Mouse (Mus musculus) c-Kit-positive CD71-negative TER-119-negative erythroid progenitor cells, embryonic 14.5 days (primary cell): ENCODE data around the gene Acot7.

Source experiments
- DNase-seq: peaks from one replicate; pipeline ENCODE4 v3.0.0-alpha.2; 2013; ENCODE audit warnings: low read depth

Gene Acot7

DNA sequence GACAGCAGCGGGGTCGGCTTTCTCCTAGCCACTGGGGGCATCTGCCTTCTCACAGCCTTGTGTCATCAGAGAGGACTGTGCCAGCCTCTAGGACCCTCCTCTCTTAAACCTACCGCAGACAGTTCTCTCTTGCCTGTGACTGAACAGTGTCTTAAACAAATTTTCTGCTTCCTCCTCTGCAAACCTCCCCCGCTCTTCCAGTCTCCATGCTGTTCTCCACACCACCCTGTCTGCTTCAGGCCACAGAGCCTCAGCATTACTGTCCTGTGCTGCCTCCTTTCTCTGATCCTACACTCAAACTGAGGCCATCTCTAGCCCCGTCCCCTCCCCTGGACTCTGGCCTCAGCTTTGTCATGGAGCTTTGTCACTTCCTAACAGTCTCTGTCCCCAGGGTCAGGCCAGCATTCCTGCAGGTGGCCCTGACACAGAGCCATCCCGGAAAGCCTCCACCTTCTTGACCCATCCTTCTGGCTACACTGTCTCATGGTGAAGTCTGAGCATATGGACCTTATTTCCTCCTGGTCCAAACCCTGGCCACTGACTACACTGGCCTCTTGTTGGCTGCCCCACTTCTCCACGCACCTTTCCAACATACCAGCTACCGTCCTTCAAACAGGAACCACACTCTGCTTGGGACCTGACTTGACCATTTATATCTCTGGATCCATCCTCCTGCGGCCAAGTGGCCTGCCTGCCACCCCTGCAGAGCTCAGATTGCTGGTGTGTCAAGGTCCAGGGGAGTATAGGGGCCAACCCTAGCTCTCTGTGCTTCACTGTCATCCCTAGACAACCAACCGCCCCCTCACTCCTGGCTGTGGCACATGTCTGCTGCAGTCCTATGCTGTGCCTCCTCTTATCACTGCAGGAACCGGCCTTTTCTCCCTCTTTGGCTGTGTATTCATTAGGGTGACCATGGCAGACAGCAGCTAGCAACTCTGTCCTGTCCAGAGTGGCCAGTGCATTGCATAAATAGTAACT lies 66.9 kb downstream of the Acot7 start:
- DNase-seq, result no peak

DNA sequence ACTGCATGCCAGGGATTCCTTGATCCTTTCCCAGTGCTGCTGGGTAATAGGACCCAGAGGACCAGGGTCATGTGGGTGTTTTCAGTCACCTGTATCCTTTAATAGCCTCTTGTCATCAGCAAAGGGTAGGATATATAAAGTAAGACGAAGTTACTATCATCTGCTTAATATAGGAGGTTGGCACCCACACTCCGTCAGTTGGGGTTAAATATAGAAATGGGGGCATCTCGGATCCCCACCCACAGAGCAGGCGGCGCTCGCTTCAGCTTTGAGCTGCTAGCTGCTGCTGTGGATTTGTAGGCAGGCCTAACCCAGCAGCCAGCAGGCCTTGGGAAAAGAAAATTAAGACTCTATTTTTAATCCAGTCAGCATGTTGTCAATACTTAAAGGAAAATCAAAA lies 68.1 kb downstream of the Acot7 start:
- no peak for DNase-seq

DNA sequence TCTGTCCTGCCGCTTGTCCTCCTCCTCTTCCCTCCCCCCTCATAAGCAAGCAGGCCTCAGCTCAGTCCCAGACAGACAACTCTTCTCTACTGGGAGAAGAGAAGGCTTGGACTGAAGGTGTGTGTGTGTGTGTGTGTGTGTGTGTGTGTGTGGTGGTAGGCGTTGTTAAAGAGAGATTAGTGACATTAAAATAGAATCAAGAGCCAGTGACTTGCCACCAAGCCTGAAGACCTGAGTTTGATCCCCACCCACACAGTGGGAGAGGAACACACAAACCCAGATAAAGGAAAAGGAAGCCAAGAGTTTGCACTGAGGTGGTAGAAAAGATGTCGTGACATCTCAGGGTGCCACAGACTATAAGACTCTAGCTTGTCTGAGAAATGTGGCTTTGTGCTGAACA lies 69.3 kb downstream of the Acot7 start:
- DNase-seq, result no peak

DNA sequence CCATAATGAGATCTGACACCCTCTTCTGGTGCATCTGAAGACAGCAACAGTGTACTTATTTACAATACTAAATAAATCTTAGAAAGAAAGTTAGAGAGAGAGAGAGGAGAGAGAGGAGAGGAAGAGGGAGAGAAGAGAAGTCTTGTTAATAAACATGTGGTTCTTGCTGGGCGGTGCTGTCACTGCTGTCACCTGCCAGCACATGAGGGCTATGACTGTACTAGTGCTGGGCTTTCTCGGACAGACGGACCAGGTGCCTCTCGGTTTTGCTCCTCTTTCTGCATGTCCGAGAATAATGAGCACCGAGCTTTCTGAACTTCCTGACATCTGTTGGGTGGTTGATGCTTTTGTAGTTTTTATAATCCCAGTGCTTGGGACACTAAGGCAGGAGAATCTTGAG lies 72.7 kb downstream of the Acot7 start:
- DNase-seq, result no peak

DNA sequence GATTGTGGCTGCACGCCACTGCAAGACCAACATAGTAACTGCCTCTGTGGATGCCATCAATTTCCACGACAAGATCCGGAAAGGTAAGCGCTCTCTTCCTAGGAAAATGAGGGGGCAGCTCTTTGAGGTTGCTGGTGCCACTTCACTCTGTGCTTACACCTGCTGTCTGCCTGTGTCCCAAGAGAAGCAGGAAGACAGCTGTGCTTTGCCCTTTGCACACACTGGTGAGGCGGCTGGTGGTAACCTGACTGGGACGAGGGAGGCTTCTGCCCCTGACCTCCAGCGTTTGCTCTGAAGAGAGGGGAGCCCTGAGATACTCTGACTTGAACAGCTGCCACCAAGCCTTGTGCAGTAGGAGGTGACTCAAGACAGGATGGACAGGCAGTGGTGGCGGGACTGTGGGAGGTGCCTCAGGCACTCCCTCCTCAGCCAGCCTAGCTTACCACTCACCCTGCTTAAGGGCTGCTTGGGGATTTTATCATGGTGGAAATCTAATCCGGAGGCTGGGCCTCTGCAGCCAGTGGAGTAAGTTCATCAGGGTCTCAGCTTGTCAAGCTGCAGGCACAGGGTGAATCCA lies 75.3 kb downstream of the Acot7 start:
- DNase-seq, result no peak

DNA sequence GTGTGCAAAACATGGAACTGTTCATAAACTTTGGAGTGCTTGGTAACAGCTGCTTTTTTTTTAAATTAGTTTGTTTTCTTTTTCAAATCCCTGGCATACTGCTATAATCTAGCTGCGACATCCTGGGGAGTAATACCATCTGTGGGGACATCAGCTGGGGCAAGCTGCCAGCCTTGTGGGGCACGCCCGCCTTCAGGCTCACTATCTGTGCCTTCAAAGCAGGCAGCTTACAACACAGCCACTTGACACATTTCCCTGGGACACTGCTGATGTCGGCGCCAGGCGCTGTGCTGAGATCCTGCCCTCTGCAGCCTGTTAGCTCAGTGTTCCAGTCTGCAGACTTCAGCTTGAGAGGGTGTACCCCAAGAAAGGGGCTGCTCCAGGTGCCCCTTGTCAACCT lies 79.1 kb downstream of the Acot7 start:
- DNase-seq, result no peak

DNA sequence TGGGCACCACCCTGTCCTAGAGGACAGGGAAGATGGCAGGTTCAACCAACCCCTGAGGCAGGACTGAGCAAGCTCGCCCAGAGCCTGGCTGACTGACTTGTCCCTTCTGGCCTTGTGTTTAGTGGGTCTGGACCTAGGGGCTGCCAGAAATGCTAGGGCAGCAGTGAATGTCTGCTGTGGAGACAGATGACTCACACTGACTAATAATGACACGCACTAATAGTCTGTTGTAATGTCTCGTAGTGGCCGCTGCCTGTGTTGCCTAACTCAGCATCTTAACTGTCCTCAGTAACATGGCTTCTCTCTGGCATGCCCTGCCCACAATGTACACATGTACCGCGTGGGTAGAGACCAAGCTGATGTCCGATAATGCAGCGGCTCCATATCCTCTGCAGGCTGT lies 82.5 kb downstream of the Acot7 start:
- no peak for DNase-seq

DNA sequence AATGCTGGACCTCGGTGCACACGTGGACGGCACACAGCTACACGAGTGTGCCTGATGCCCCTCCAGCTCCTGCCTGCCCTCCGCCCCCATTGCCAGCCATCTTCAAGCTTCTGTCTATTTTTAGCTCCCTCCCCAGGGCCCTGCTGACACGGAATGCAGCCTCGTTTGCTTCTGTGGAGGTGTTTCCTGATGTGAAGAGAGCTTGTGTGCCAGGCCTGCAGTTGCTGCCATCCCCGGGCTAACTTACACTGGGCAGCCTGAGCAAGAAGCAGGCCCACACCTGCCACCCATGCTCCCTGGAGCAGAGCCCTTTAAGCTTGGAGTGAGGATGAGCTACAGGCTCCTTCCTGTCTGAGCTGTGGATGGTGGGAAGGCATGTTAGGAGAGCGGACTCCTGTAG lies 84.3 kb downstream of the Acot7 start:
- DNase-seq, result no peak

DNA sequence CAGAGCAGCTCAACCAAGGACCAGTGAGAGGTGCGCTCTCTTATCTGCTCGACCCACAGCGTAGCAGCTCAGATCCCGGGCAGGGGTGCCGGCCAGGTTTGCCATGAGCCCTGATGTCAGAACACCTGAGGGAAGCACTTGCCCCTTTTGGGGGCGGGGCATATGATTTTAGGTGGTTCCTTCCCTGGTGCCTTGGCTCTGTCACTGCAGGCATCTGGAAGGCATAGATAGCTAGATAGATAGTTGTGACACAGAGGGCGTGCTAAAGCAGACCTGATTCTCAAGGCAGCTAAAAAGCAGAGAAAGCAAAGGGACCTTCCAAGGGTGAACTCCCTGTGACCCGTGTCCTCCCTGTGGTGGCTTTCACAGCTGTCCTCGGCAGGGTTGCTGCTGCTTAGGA lies 85.2 kb downstream of the Acot7 start:
- no peak for DNase-seq

DNA sequence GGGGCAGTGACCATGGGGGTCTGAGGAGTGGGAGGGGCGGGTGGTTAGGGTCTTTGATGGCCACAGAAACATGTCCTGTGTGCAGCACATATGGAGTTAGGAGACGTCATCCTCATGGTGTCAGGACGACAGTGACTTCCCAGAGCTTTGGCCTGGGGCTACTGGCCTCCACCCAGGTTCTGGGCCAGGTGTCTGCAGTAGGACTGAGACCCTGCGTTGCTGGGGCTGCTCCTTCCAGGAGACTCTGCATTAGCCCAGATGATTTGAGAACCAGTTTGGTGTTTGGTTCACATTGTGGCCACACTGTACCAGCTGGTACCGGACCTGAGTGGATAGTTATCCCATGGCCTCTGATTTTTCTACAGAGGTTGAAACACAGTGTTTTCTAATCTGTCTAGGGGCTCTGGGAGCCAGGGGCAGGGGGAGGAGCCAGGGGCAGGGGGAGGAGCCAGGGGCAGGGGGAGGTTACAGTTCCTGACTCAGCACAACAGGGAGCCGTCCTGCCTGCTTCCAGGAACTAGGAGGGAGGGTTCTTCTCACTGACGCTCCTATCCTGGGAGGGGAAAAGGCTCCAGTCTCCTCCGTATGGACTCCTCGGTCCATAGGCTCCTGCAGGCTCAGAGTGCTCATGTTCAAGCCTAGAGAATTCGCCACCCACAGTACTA lies 85.7 kb downstream of the Acot7 start:
- no peak for DNase-seq

DNA sequence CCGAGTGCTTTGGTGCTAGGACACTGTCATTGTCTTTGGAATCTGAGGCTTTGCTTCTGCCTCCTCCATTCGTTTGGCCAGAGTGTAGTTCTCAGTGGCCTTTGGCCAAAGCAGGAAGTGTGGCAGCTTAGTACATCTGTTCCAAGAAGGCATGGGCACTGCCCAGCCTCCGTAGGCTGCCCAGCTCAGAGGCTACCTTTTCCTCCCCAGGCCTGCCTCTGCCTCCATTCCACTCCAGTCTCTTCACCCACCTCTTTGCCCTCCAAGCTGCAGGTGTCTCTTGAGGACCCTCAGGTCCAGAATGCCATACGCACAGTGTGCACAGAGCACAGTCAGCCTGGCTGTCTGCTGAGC lies 86.2 kb downstream of the Acot7 start:
- no peak for DNase-seq

DNA sequence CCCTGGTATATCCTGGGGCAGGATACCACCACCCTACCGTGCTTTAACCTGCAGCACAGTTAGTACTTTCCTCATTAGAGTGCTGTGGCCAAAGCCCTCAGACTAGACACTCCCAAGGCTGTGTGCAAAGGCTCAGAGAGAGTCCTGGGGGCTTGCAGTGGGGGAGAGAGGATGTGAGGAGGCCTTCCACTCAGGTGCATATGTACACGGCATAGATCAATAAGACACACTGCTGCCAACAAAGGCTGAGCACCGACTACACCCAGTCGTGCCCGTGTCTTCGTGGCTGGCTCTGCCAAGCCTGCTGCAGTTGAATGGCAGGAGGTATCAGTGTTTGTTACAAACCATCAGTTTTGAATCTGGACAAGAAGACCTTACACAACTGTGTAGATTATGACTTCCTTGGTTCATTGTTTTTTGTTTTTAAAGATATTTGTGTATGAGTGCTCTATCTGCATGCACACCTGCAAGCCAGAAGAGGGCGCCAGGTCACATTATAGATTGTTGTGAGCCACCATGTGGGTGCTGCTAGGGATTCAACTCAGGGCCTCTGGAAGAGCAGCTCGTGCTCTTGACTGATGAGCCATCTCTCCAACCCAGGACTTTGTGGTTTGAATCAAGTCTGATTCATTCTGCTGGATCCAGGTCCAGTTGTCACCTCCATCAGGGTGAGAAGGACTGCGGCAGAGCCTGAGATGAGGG lies 87.1 kb downstream of the Acot7 start:
- no peak for DNase-seq

DNA sequence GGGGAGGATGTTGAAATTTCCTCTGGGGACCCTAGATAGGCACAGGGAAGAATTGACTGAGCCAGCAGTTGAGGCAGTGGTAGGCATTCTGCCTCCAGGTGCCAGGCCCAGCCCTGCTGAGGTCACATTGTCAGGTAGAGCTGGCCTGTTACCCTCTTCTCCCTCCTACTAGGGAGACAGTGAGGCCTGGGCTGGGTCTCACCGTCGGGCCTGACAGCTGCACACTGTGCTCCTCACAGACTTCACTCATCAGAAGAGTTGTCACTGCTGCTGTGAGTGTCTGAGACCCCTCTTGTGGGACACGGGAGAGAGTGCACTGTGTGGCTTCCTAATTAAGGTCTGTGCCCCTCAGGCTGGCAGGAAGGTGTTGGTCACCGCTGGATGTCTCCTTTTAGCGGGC lies 87.9 kb downstream of the Acot7 start:
- DNase-seq, result no peak

DNA sequence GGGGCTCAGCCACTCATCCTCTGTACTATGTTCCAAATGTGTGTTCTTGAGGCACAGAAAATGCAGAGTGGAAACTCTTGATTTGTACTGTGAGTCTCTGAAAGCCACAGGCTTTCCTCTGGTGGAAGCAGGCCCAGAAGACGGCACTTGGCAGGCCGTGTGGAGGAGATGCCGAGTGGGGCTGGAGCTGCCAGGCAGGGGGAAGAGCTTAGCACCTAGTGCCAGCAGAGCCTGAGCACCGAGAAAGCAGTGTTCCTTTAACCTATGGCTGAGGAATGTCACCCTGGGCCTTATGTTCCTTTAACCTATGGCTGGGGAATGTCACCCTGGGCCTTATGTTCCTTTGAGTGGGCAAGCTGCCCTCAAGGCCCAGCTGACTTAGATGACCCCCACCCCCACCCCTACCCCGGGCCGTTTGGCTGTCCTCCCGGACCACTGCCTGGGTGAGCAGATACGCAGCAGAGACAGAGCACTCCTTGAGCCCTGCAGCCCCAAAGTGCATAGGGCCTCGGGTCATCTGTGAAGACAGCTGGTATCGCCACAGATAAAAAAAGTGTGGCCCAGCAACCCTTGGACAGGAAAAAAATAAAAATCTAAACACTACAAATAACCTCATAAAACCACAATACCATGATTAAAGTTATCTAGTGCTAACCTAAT lies 88.4 kb downstream of the Acot7 start:
- DNase-seq, result no peak

DNA sequence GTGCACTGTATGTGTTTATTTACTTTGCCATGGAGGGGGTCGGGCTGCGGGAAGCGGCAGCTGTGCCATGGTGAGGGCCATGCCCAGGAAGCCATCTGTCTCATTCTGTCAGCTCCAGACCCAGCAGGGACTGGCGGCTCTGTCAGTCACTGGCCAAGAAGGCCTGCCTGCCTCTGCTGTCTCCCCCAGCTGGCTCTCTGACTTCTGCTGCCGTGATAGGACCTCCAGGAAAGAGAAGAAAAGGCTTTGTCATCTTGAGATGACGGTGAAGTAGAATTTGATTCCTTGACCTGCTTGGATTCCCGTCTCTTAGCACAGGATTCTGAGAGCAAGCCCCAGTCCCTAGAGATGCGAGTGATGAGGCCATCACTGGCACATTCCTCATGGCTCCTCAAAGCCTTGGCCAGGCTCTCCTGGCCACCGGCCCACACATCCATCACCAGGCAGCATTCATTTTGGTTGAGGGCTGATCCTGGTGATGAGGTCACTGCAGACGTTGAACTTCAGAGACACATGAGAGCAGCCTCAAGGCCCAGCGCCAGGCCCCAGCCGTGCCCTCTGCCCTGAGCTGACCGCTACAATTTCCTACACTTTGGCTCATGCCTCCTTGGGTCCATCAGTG lies 89.9 kb downstream of the Acot7 start:
- no peak for DNase-seq

DNA sequence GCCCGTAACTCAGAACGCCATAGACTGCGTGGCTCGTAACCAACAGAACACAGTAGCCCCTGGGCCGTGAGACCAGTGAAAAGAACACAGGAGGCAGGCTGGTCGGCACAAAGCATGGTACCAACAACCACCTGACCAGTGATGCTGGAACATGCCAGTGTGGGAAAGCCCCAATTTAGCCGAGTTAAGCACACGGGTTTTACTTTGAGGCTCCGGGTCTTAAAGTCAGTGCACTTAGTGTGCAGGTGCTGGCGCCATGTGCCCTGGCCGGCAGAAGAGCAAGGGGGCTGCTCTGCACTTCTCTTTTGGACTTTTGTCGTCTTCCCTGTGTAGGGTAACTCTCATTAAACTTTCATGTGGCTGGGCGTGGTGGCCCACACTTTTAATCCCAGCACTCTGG lies 92.0 kb downstream of the Acot7 start:
- no peak for DNase-seq

DNA sequence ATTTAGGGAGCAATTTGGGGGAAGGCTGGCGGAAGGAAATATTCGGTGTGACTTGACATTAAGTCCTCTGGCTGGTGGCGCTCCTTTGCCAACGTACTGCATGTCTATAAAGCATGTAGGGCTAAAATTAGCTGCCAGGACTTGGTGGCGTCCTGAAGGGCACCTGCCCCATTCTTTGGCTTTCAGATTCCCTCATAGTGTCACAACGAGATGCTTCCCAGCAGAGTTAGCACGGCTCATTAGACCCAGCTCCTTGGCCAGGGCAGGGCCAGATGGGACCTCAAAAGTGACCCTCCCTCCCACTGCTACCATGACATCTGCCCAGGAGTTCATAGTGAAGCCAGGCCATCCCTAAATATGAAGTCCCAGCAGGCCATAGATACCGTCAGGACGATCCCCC lies 92.7 kb downstream of the Acot7 start:
- DNase-seq, result no peak

DNA sequence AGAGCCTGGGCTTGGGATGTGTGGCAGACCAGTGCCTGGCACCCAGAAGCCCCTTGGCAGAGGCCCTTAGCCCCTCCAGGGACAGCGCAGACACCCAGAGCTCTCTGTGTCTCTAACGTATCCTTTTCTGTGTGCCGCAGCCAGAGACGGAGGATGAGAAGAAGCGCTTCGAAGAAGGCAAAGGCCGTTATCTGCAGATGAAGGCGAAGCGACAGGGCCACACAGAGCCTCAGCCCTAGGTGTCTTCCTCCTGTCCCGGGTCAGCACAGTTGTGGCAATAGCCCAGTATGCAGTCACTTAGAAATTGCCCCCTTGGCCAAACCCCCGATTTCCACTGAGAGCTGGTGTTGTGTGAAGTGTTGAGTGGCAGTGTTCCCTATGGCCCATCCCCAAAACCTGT lies 93.4 kb downstream of the Acot7 start:
- no peak for DNase-seq

DNA sequence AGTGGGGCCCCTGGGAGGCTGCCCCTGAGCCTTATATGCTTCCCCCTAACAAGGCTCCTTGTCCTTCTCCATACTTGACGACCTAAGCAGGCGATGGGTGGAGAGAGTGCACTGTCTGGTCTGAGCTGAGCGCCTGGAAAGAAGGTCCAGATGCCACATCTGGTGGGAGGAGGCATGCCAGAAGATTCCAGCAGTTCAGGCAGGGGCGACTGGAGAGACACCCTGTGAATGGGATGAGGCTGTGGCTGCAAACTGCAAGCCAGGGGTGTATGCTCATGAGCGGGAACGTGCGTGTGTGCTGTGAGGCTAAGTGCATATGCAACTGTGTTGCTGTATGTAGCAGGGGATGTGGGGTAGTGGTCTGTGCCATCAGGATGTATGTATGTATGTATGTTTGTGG lies 94.1 kb downstream of the Acot7 start:
- no peak for DNase-seq

DNA sequence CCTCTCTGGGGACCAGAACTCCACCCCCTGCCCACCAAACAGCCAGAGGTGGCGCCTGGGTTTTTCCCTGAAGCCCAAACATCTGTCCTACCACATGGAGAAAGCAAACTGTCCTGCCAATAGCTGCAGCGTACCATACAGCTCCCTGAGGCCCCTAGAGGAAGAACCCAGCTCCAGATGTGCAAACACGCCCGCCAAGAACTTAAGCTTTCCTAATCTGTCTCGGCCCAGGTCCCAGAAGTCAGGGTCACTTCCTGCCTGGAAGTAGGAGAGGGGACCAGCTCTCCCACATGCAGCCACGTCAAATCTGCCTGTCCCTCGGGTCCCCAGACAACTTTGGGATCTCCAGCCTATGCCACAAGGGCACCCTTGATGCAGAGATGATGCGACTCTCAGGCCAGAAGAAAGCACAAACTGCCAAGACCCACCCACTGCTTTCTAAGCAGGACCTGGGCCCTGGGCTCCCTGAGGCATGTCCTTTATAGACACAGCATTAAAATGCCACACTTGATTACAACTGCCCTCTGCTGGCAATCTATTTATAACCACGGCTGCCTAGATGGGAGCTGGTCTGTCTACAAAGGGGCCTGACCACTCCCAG lies 94.6 kb downstream of the Acot7 start:
- no peak for DNase-seq

DNA sequence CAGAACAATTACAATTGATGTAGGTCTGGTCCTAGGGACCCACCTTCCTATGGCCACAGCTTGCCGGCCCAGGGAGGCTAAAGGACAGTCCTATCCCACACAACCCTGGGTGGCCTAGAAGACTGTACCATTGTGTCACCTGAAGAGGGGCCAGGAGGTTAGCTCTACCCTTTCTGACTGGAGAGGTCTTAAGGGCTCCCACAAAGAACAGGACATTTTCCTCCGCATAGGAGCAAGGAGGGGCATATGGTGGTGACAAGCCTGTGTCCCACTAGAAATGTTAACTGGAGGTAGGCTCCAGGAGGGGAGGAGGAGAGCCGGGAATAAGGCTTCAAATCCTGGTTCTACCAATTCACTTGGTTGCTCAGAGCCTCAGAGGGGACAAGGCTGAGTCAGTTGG lies 95.3 kb downstream of the Acot7 start:
- DNase-seq, result no peak
